Mouse (Mus musculus) neural tube, embryonic 10.5 days (tissue): ENCODE results near the gene 4933402J07Rik.

Source experiments
- DNase-seq: peaks from one replicate; pipeline ENCODE4 v3.0.0-alpha.2; 2017; ENCODE audit warnings: low spot score; ENCODE audit errors: extremely low spot score

4933402J07Rik gene

GRCm38 (mm10) chr8:87620225-87620624 lies 56.6 kb downstream of the 4933402J07Rik start:
- DNase-seq: no peak

- no peak for DNase-seq
Measured at GRCm38 (mm10) chr8:87621181-87621580, 57.5 kb downstream of the 4933402J07Rik start.

GRCm38 (mm10) chr8:87629656-87630055 lies 66.0 kb downstream of the 4933402J07Rik start:
- DNase-seq: no peak

GRCm38 (mm10) chr8:87631776-87632175 lies 68.1 kb downstream of the 4933402J07Rik start:
- DNase-seq: no peak

- no peak for DNase-seq
Measured at GRCm38 (mm10) chr8:87636226-87636742, 72.6 kb downstream of the 4933402J07Rik start.
